Mouse (Mus musculus): ENCODE measurements around the gene Atad2b.
"Not testable (repeated sequence)": the region's sequence is repeated elsewhere in the genome, so short reads cannot be mapped to it uniquely, and the experiment has no call there.

Gene Atad2b

GRCm38 (mm10) chr12:4910496-4910895 is 6.7 kb upstream of the Atad2b start:
- DNase-seq (ENCODE audit: low read depth, low spot score): not testable (repeated sequence)

- no peak for DNase-seq (ENCODE audit: low read depth, low spot score)
Measured at GRCm38 (mm10) chr12:4911716-4912115, 5.4 kb upstream of the Atad2b start.

GRCm38 (mm10) chr12:4914441-4914840 is 2.7 kb upstream of the Atad2b start:
- DNase-seq (ENCODE audit: low read depth, low spot score): no peak

- no peak for DNase-seq (ENCODE audit: low read depth, low spot score)
Measured at GRCm38 (mm10) chr12:4914944-4915343, 2.2 kb upstream of the Atad2b start.

- peak; percentile 38 for DNase-seq (ENCODE audit: low read depth, low spot score)
Measured at GRCm38 (mm10) chr12:4917805-4918591, 845 bp downstream of the Atad2b start.

- DNase-seq (ENCODE audit: low read depth, low spot score): no peak
Measured at GRCm38 (mm10) chr12:4928197-4928596, 11.0 kb downstream of the Atad2b start.

GRCm38 (mm10) chr12:4930820-4931548 is 13.8 kb downstream of the Atad2b start:
- no peak for DNase-seq (ENCODE audit: low read depth, low spot score)

GRCm38 (mm10) chr12:4952272-4952671 is 35.1 kb downstream of the Atad2b start:
- DNase-seq (ENCODE audit: low read depth, low spot score): no peak

GRCm38 (mm10) chr12:4953156-4953555 is 36.0 kb downstream of the Atad2b start:
- no peak for DNase-seq (ENCODE audit: low read depth, low spot score)

GRCm38 (mm10) chr12:4972939-4973338 is 55.8 kb downstream of the Atad2b start:
- DNase-seq (ENCODE audit: low read depth, low spot score): peak; percentile 50

GRCm38 (mm10) chr12:4978324-4978723 is 61.2 kb downstream of the Atad2b start:
- no peak for DNase-seq (ENCODE audit: low read depth, low spot score)

GRCm38 (mm10) chr12:4996981-4997380 is 79.8 kb downstream of the Atad2b start:
- no peak for DNase-seq (ENCODE audit: low read depth, low spot score)

GRCm38 (mm10) chr12:5005338-5005737 is 88.2 kb downstream of the Atad2b start:
- no peak for DNase-seq (ENCODE audit: low read depth, low spot score)

GRCm38 (mm10) chr12:5005776-5006175 is 88.6 kb downstream of the Atad2b start:
- DNase-seq (ENCODE audit: low read depth, low spot score): not testable (repeated sequence)

- not testable (repeated sequence) for DNase-seq (ENCODE audit: low read depth, low spot score)
Measured at GRCm38 (mm10) chr12:5008638-5009037, 91.5 kb downstream of the Atad2b start.

- DNase-seq (ENCODE audit: low read depth, low spot score): no peak
Measured at GRCm38 (mm10) chr12:5025226-5025861, 108.2 kb downstream of the Atad2b start.

GRCm38 (mm10) chr12:5029035-5029434 is 111.9 kb downstream of the Atad2b start:
- no peak for DNase-seq (ENCODE audit: low read depth, low spot score)

GRCm38 (mm10) chr12:5038008-5038407 is 120.9 kb downstream of the Atad2b start:
- DNase-seq (ENCODE audit: low read depth, low spot score): no peak

GRCm38 (mm10) chr12:5044141-5044540 is 127.0 kb downstream of the Atad2b start:
- DNase-seq (ENCODE audit: low read depth, low spot score): no peak

- DNase-seq (ENCODE audit: low read depth, low spot score): no peak
Measured at GRCm38 (mm10) chr12:5048104-5048503, 131.0 kb downstream of the Atad2b start.

- DNase-seq (ENCODE audit: low read depth, low spot score): no peak
Measured at GRCm38 (mm10) chr12:5067590-5067989, 150.4 kb downstream of the Atad2b start.

- no peak for DNase-seq (ENCODE audit: low read depth, low spot score)
Measured at GRCm38 (mm10) chr12:5070131-5070530, 153.0 kb downstream of the Atad2b start.

Data from embryo, embryonic 11.5 days (tissue).